Mouse (Mus musculus) G1E (cell line): ENCODE measurements around the gene Mfn2. TPM values are rescaled to one million over a fixed set of nuclear protein-coding genes. Genes with fewer than 3 reads are reported as not detected.

Experiments used
- ATAC-seq: 2 replicates; pipeline ENCODE4 v1.8.0; 2016; ENCODE audit warnings: mild to moderate bottlenecking; ENCODE audit not compliant: insufficient number of reproducible peaks, poor library complexity, low FRiP score, severe bottlenecking; ENCODE audit errors: extremely low read depth
- DNase-seq: peaks from one replicate; pipeline ENCODE4 v3.0.0; 2012; ENCODE audit warnings: low spot score
- H3K27me3 ChIP-seq: 2 replicates; pipeline ENCODE4 v1.6.1; 2012; ENCODE audit warnings: mild to moderate bottlenecking, low read length, inconsistent platforms; ENCODE audit not compliant: insufficient read depth
- H3K36me3 ChIP-seq: replicated peaks from 2 replicates; pipeline ENCODE3; 2012; ENCODE audit warnings: mild to moderate bottlenecking, inconsistent platforms
- H3K4me1 ChIP-seq: 2 replicates; pipeline ENCODE4 v1.6.1; 2012; ENCODE audit warnings: low read depth, low read length, inconsistent platforms, mixed read lengths; ENCODE audit not compliant: insufficient read depth
- H3K4me3 ChIP-seq: 2 replicates; pipeline ENCODE4 v1.5.1; 2012; ENCODE audit warnings: low read depth, mild to moderate bottlenecking, inconsistent platforms, low read length, moderate library complexity, mixed read lengths
- H3K9me3 ChIP-seq: replicated peaks from 2 replicates; pipeline ENCODE4 v1.6.1; 2012; ENCODE audit warnings: inconsistent platforms
- CTCF ChIP-seq: IDR thresholded peaks from 2 replicates; pipeline ENCODE4 v1.5.1; 2012; ENCODE audit warnings: low read depth, low read length, inconsistent platforms, mixed read lengths
- GATA1 ChIP-seq: IDR thresholded peaks from 2 replicates; pipeline ENCODE4 v1.6.1; 2012; ENCODE audit warnings: borderline replicate concordance, low read length, inconsistent platforms, mixed read lengths
- GATA2 ChIP-seq: IDR thresholded peaks from 2 replicates; pipeline ENCODE4 v1.6.1; 2012; ENCODE audit warnings: low read depth, low read length, inconsistent platforms, borderline replicate concordance
- POLR2AphosphoS5 ChIP-seq: IDR thresholded peaks from 2 replicates; pipeline ENCODE4 v1.6.1; 2012; ENCODE audit warnings: low read depth, low read length, inconsistent platforms; ENCODE audit not compliant: insufficient replicate concordance
- TAL1 ChIP-seq: conservative IDR thresholded peaks from 2 replicates; pipeline ENCODE4 v1.6.1; 2012; ENCODE audit warnings: low read depth, low read length, inconsistent platforms, mixed read lengths
- polyA plus RNA-seq: library from polyadenylated mRNA; stranded (reverse); fragments of >175 nt; gene quantifications from 2 replicates; pipeline ENCODE4 v1.2.3, GENCODE M21; 2012
- total RNA-seq, 2 experiments: library from RNA; stranded (forward) in 1 of 2; stranded (reverse) in 1 of 2; fragments of 200-1000 nt in 1 of 2; fragments of >200 nt in 1 of 2; fragmentation: Nextera tagmentation in 1 of 2; gene quantifications; 2 replicates each; pipeline ENCODE4 v1.2.3; 2014 to 2017

Mfn2 gene
- total and polyA plus RNA-seq, 3 experiments, result 18.3 to 21.0 (median 18.9) TPM

DNA sequence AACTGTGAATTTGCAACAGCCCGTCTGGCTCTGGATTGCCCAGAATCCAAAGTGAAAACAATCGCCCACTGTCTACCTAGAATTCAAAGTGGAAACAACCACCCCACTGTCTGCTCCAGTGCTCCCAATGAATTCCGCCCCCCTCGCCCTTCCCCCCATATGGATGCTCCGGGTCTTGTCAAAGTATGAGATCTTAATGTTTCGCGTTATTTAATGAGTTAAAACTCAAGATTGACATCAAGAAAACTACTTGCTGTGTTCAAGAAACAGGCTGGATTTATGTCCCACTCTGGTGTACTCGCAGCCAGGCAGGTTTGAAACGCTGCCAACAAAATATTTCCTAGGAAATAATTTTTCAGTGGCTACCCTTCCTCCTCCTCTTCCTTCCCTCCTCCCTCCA, 35.6 kb upstream of the Mfn2 start:
- Histone ChIP-seq H3K36me3 (peaks cover 34% of the 10 kb centered on the region), H3K4me1 (peaks cover 69% of the 10 kb centered on the region), H3K27me3 (peaks cover 32% of the 10 kb centered on the region), H3K4me3 (no peak overlapping the region; the same call in 1 of the 2 replicates), H3K9me3 (no peaks in the 10 kb centered on the region)
- no peak for TF ChIP-seq GATA1
- TF ChIP-seq CTCF, result no peak
- TF ChIP-seq POLR2AphosphoS5, result no peak
- no peak for TF ChIP-seq GATA2
- TF ChIP-seq TAL1, result no peak
- no peak for DNase-seq
- no peak for ATAC-seq

DNA sequence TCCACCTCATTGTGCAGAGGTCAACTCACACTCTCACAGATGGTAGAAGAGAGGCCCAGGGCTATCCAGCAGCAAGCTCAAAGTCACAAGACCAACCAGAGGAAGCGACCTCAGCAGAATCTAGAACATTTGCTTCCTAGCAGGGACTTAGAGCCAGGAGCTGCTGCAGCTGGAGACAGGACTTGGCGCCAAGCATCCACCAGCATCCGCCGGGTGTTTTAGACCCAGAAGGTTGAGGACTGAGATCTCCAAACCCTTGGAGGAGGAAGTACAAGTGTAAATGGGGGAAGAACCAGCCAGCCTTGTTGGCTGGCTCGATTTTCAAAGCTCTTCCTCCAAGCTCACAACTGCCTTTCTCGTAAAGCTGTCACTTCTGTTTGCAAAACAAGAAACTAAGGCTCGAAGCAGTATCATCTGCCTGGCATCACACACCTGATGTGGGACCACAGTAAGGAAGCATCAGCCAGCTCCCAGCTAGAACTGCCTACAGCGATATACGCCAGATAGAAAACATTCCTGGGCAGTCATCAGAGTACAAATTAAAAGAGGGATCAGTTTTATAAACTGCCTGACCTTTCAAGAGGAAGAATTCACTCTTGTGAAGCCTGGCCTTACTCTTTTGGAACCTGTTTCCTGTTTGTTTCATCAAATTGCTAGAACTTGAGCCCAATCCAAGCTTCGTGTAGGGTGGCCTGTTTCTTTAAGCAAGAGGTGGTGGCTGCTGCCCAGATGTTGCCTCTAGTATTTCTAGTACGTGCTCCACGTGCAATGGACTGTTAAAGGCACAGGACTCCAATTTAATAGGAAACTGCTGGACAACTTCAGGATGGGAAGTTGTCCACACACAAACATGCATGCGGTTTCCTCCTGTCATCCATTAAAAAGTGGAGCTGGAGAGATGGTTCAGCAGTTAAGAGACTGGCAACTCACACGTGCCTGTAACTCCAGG, 33.9 kb upstream of the Mfn2 start:
- DNase-seq, result no peak
- peaks cover 43% of the 10 kb centered on the region for H3K27me3 ChIP-seq
- H3K4me3 ChIP-seq, result no peak overlapping the region
- no peak for TF ChIP-seq GATA2
- TF ChIP-seq TAL1, result no peak
- TF ChIP-seq CTCF, result no peak
- TF ChIP-seq GATA1, result no peak
- TF ChIP-seq POLR2AphosphoS5, result no peak
- no peaks in the 10 kb centered on the region for H3K9me3 ChIP-seq
- no peak for ATAC-seq
- H3K36me3 ChIP-seq, result peaks cover 17% of the 10 kb centered on the region
- H3K4me1 ChIP-seq, result peaks cover 55% of the 10 kb centered on the region

DNA sequence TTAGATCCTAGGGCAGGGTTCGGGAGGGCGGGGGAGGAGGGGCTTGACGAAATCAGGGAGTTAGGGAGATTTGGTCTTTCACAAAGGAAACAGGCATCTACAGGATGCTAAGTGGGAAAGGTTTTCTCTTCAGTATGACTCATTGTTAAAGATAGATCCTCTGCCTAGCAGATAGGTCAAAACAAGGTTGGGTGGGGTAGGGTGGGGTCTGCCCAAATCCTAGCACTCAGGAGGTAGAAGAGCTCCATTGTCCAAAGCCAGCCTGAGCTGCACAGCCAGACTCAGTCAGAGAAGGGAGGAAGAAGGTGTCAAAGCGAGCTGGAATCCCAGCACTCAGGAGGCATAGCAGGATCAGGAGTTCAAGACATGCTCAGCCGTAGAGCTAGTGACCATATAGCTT, 33.0 kb upstream of the Mfn2 start:
- TF ChIP-seq CTCF (no peak), GATA2 (no peak)
- DNase-seq (no peak), ATAC-seq (no peak)
- Histone ChIP-seq H3K27me3 (peaks cover 52% of the 10 kb centered on the region), H3K4me3 (no peak overlapping the region), H3K36me3 (peaks cover 8% of the 10 kb centered on the region), H3K9me3 (no peaks in the 10 kb centered on the region), H3K4me1 (peaks cover 45% of the 10 kb centered on the region)

DNA sequence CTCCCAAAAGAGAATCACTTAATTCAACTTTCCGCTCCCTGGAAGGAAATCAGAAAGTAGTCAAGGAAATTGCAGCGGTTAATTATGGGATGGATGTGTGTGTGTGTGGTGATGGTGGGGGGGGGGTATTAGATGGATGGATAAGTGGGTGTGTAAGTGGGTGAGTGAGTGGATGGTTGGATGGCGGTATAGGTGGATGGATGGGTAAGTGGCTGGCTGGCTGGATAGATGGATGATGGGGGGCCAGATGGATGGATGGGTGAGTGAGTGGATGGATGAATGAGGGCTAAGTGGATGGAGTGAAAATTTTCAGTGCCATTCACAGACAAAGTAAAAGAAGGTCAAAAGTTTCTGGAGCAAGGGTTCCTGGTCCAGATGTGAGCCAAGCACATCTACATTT, 32.5 kb upstream of the Mfn2 start:
- DNase-seq, result no peak
- Histone ChIP-seq H3K27me3 (peaks cover 56% of the 10 kb centered on the region), H3K9me3 (no peaks in the 10 kb centered on the region), H3K36me3 (peaks cover 7% of the 10 kb centered on the region), H3K4me3 (peak overlapping the region; percentile 72; the same call in 1 of the 2 replicates), H3K4me1 (peaks cover 41% of the 10 kb centered on the region)
- TF ChIP-seq CTCF (no peak), GATA1 (no peak), POLR2AphosphoS5 (no peak), TAL1 (no peak), GATA2 (no peak)
- no peak for ATAC-seq

DNA sequence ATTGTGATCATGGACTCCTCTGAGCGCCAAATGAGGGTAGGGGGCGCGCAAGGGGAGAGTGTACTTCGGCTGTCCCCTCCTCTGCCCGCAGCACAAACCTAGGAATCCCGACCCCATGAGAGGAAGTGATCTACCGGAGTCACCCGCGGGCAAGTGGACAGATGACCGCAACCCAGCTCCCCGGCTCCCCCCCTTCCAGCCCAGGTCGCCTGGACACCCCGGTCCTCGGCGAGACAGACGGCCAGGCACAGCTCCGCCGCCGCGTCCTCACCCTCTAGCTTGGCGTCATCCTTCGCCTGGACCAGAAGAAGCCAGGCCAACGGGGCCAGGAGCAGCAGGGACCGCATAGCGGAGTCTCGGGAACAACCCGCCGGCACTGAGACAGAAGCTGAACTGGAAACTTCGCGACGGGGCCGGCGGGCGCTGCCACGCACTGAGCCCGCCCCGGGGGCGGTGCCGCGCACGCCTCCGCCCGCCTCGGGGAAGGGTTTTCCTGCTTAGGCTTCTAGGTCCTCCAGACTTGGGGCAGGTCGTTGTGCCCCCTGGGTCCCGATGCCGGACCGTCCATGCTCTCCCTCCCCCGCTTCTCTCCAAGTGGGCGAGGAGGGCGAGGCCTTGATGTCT, 31.9 kb upstream of the Mfn2 start, which contains the start of gene Plod1:
TSS of gene Plod1 (minus strand) at position 437 of the 624 bp plus-strand sequence.
- peak; percentile 51 for ATAC-seq

DNA sequence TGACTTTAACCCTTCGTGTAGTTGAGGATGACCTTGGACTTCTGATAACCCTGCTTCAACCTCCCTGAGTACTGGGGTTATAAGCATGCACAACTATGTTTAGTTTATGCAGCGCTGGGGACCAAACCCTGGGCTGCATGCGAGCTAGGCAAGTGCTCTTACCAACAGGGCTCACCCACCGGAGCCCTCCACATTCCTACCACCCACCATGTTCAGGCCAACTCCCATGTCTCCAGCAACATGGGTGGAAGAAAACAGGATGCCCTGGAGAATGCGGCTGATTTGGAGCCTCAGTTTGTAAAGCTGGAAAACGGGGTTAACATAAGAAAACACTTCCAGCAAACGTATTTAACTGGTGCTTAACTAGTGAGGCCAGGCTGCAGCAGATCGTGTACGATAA, 31.4 kb upstream of the Mfn2 start:
- ATAC-seq, result no peak
- Histone ChIP-seq H3K27me3 (peaks cover 62% of the 10 kb centered on the region), H3K9me3 (no peaks in the 10 kb centered on the region), H3K4me1 (peaks cover 35% of the 10 kb centered on the region), H3K36me3 (no peaks in the 10 kb centered on the region), H3K4me3 (peak overlapping the region; percentile 72)
- no peak for DNase-seq
- TF ChIP-seq GATA1, result no peak
- TF ChIP-seq POLR2AphosphoS5, result no peak

More for the DNA sequence above, 31.9 kb upstream of the Mfn2 start, which contains the start of gene Plod1:
- TF ChIP-seq CTCF, result no peak
- no peak for TF ChIP-seq POLR2AphosphoS5
- no peak for TF ChIP-seq GATA2
- no peak for TF ChIP-seq TAL1
- no peak for TF ChIP-seq GATA1
- peaks cover 36% of the 10 kb centered on the region for H3K4me1 ChIP-seq
- peaks cover under 1% of the 10 kb centered on the region for H3K36me3 ChIP-seq
- no peaks in the 10 kb centered on the region for H3K9me3 ChIP-seq
- DNase-seq, result peak; percentile 77
- peaks cover 59% of the 10 kb centered on the region for H3K27me3 ChIP-seq
- peak within 1 kb of the TSS; percentile 72 for H3K4me3 ChIP-seq
